Mouse (Mus musculus): Measurements from ENCODE around the gene Ccdc93. TPM values are rescaled to one million over a fixed set of nuclear protein-coding genes. Genes with fewer than 3 reads are reported as not detected.

Gene Ccdc93
- total RNA-seq, 2 experiments from 2014 or later, result 19.3 to 24.7 TPM

Other genes starting within 250 kb of the Ccdc93 start
- 10 to 100 TPM; 54.2 to 59.4 TPM for gene Insig2, start 98.5 kb upstream of the Ccdc93 start, total RNA-seq (2021)
- 1 to 10 TPM; 1.5 to 4.3 TPM for gene Htr5b, start 97.4 kb downstream of the Ccdc93 start, total RNA-seq (2021)
- 10 to 100 TPM; 22.9 to 24.5 TPM for gene Ddx18, start 136.9 kb downstream of the Ccdc93 start, total RNA-seq (2021)

Data from left cerebral cortex, postnatal 25 days (tissue).